Mouse (Mus musculus): ENCODE data around the gene Aifm3. TPM values are rescaled to one million over a fixed set of nuclear protein-coding genes. Genes with fewer than 3 reads are reported as not detected.
A peak's percentile ranks its signal among the peaks of the same experiment; 100 is the strongest.

Gene Aifm3
- polyA plus RNA-seq, 1 experiment from 2014 or later = 1.8 TPM

GRCm38 (mm10) chr16:17508546-17509239 lies 19.3 kb downstream of the Aifm3 start, which contains the start of gene Lztr1:
Lztr1 (plus strand) TSS chr16:17508688.
- peak within 1 kb of the TSS; percentile 97 for H3K27ac ChIP-seq
- H3K9ac ChIP-seq = peak within 1 kb of the TSS; percentile 90
- WGBS = under 1% methylated on average over 50 of the region's 50 CpGs
- peak; percentile 97 for ATAC-seq (replicated peaks; ENCODE audit: low FRiP score)
- peak within 1 kb of the TSS; percentile 71 for H3K4me2 ChIP-seq
- H3K4me3 ChIP-seq (replicated peaks) = peak within 1 kb of the TSS; percentile 83
- H3K9me3 ChIP-seq (replicated peaks) = no peaks in the 10 kb centered on the region
- peaks cover 29% of the 10 kb centered on the region for H3K36me3 ChIP-seq
- H3K27me3 ChIP-seq = no peaks in the 10 kb centered on the region; the same call in 1 of the 2 replicates
- peaks cover 21% of the 10 kb centered on the region for H3K4me1 ChIP-seq

- no peaks in the 10 kb centered on the region for H3K27me3 ChIP-seq
- peaks cover 21% of the 10 kb centered on the region for H3K4me1 ChIP-seq
- H3K36me3 ChIP-seq = peaks cover 35% of the 10 kb centered on the region
- WGBS = 10% methylated on average over 9 of the region's 9 CpGs
- peak overlapping the region; percentile 90 for H3K9ac ChIP-seq
- H3K27ac ChIP-seq = peak overlapping the region; percentile 97
- H3K9me3 ChIP-seq (replicated peaks) = no peaks in the 10 kb centered on the region
- peak overlapping the region; percentile 83 for H3K4me3 ChIP-seq (replicated peaks)
- ATAC-seq (replicated peaks; ENCODE audit: low FRiP score) = no peak; the same call in 1 of the 2 replicates
- H3K4me2 ChIP-seq = peak overlapping the region; percentile 71
These were observed 19.8 kb downstream of the Aifm3 start for GRCm38 (mm10) chr16:17509240-17509597.

GRCm38 (mm10) chr16:17510143-17510542 lies 20.7 kb downstream of the Aifm3 start:
- ATAC-seq (replicated peaks; ENCODE audit: low FRiP score) = no peak
- 95% methylated on average over 2 of the region's 2 CpGs for WGBS
- 0 out of 2 replicates have a peak overlapping the region, but pooled peaks have one; percentile 1 for H3K4me3 ChIP-seq (replicated peaks)
- H3K9ac ChIP-seq = no peak overlapping the region
- no peak overlapping the region for H3K27ac ChIP-seq
- H3K4me1 ChIP-seq = peaks cover 21% of the 10 kb centered on the region
- H3K36me3 ChIP-seq = peaks cover 43% of the 10 kb centered on the region
- H3K4me2 ChIP-seq = peak overlapping the region; percentile 71
- H3K27me3 ChIP-seq = no peaks in the 10 kb centered on the region
- no peaks in the 10 kb centered on the region for H3K9me3 ChIP-seq (replicated peaks)

GRCm38 (mm10) chr16:17510686-17511085 lies 21.3 kb downstream of the Aifm3 start:
- Histone ChIP-seq H3K4me3 (replicated peaks) (0 out of 2 replicates have a peak overlapping the region, but pooled peaks have one; percentile 1), H3K4me2 (no peak overlapping the region; the same call in 1 of the 2 replicates), H3K9ac (no peak overlapping the region), H3K4me1 (peaks cover 21% of the 10 kb centered on the region), H3K27me3 (no peaks in the 10 kb centered on the region), H3K9me3 (replicated peaks) (no peaks in the 10 kb centered on the region), H3K36me3 (peaks cover 49% of the 10 kb centered on the region), H3K27ac (no peak overlapping the region)
- no peak for ATAC-seq (replicated peaks; ENCODE audit: low FRiP score)
- 67% methylated on average over 2 of the region's 2 CpGs for WGBS

GRCm38 (mm10) chr16:17511431-17511830 lies 22.0 kb downstream of the Aifm3 start:
- Histone ChIP-seq H3K27me3 (no peaks in the 10 kb centered on the region), H3K4me2 (no peak overlapping the region), H3K36me3 (peaks cover 56% of the 10 kb centered on the region), H3K4me3 (replicated peaks) (no peak overlapping the region), H3K27ac (no peak overlapping the region), H3K4me1 (peaks cover 21% of the 10 kb centered on the region), H3K9ac (no peak overlapping the region), H3K9me3 (replicated peaks) (no peaks in the 10 kb centered on the region)
- WGBS = 91% methylated on average over 4 of the region's 4 CpGs
- ATAC-seq (replicated peaks; ENCODE audit: low FRiP score) = no peak

GRCm38 (mm10) chr16:17518910-17519309 lies 29.5 kb downstream of the Aifm3 start:
- ATAC-seq (replicated peaks; ENCODE audit: low FRiP score) = no peak
- 86% methylated on average over 2 of the region's 2 CpGs for WGBS

GRCm38 (mm10) chr16:17524156-17524555 lies 34.7 kb downstream of the Aifm3 start:
- no peak overlapping the region for H3K4me3 ChIP-seq (replicated peaks)
- peaks cover 5% of the 10 kb centered on the region; the same call in 1 of the 2 replicates for H3K4me1 ChIP-seq
- H3K27me3 ChIP-seq = no peaks in the 10 kb centered on the region
- H3K36me3 ChIP-seq = peaks cover 98% of the 10 kb centered on the region
- no peak for ATAC-seq (replicated peaks; ENCODE audit: low FRiP score)
- no peaks in the 10 kb centered on the region for H3K9me3 ChIP-seq (replicated peaks)
- no peak overlapping the region for H3K27ac ChIP-seq
- WGBS = 89% methylated on average over 11 of the region's 11 CpGs
- no peak overlapping the region for H3K9ac ChIP-seq
- H3K4me2 ChIP-seq = no peak overlapping the region

More at GRCm38 (mm10) chr16:17518910-17519309, 29.5 kb downstream of the Aifm3 start:
- H3K9me3 ChIP-seq (replicated peaks) = no peaks in the 10 kb centered on the region
- H3K9ac ChIP-seq = no peak overlapping the region
- H3K27ac ChIP-seq = no peak overlapping the region
- peaks cover 96% of the 10 kb centered on the region for H3K36me3 ChIP-seq
- H3K27me3 ChIP-seq = no peaks in the 10 kb centered on the region
- H3K4me2 ChIP-seq = no peak overlapping the region
- no peaks in the 10 kb centered on the region for H3K4me1 ChIP-seq
- H3K4me3 ChIP-seq (replicated peaks) = no peak overlapping the region

GRCm38 (mm10) chr16:17525524-17525923 lies 36.1 kb downstream of the Aifm3 start:
- H3K4me1 ChIP-seq = peaks cover 15% of the 10 kb centered on the region
- WGBS = 83% methylated on average over 3 of the region's 3 CpGs
- peaks cover 89% of the 10 kb centered on the region for H3K36me3 ChIP-seq
- H3K4me2 ChIP-seq = no peak overlapping the region
- H3K9me3 ChIP-seq (replicated peaks) = no peaks in the 10 kb centered on the region
- H3K27ac ChIP-seq = peak overlapping the region; percentile 54; the same call in 1 of the 2 replicates
- no peak for ATAC-seq (replicated peaks; ENCODE audit: low FRiP score)
- no peaks in the 10 kb centered on the region for H3K27me3 ChIP-seq
- H3K4me3 ChIP-seq (replicated peaks) = no peak overlapping the region
- H3K9ac ChIP-seq = no peak overlapping the region

- WGBS = 91% methylated on average over 6 of the region's 6 CpGs
These were observed 36.8 kb downstream of the Aifm3 start for GRCm38 (mm10) chr16:17526223-17526622.

GRCm38 (mm10) chr16:17527606-17528005 lies 38.2 kb downstream of the Aifm3 start:
- peaks cover 25% of the 10 kb centered on the region for H3K4me1 ChIP-seq
- no peaks in the 10 kb centered on the region for H3K9me3 ChIP-seq (replicated peaks)
- H3K36me3 ChIP-seq = peaks cover 68% of the 10 kb centered on the region
- H3K9ac ChIP-seq = no peak overlapping the region
- H3K27me3 ChIP-seq = no peaks in the 10 kb centered on the region
- ATAC-seq (replicated peaks; ENCODE audit: low FRiP score) = no peak
- H3K4me3 ChIP-seq (replicated peaks) = no peak overlapping the region
- H3K27ac ChIP-seq = no peak overlapping the region
- no peak overlapping the region for H3K4me2 ChIP-seq

More at GRCm38 (mm10) chr16:17526223-17526622, 36.8 kb downstream of the Aifm3 start:
- no peaks in the 10 kb centered on the region for H3K9me3 ChIP-seq (replicated peaks)
- no peak overlapping the region for H3K4me3 ChIP-seq (replicated peaks)
- ATAC-seq (replicated peaks; ENCODE audit: low FRiP score) = no peak
- no peaks in the 10 kb centered on the region for H3K27me3 ChIP-seq
- H3K27ac ChIP-seq = peak overlapping the region; percentile 54
- H3K36me3 ChIP-seq = peaks cover 82% of the 10 kb centered on the region
- no peak overlapping the region for H3K9ac ChIP-seq
- H3K4me2 ChIP-seq = no peak overlapping the region
- H3K4me1 ChIP-seq = peaks cover 16% of the 10 kb centered on the region

- Histone ChIP-seq H3K9ac (no peak overlapping the region), H3K36me3 (peaks cover 62% of the 10 kb centered on the region)
- whole genome bisulfite sequencing = 88% methylated on average over 13 of the region's 13 CpGs
These were observed 38.9 kb downstream of the Aifm3 start for GRCm38 (mm10) chr16:17528276-17528675.

GRCm38 (mm10) chr16:17529981-17530586 lies 40.7 kb downstream of the Aifm3 start:
- Histone ChIP-seq H3K4me1 (peaks cover 25% of the 10 kb centered on the region), H3K27me3 (no peaks in the 10 kb centered on the region), H3K4me3 (replicated peaks) (peak overlapping the region; percentile 79), H3K9me3 (replicated peaks) (no peaks in the 10 kb centered on the region), H3K4me2 (peak overlapping the region; percentile 79), H3K36me3 (peaks cover 46% of the 10 kb centered on the region), H3K27ac (peak overlapping the region; percentile 98), H3K9ac (peak overlapping the region; percentile 78)
- 0 out of 2 replicates have a peak, but pooled peaks have one; percentile 2 for ATAC-seq (replicated peaks; ENCODE audit: low FRiP score)
- 13% methylated on average over 17 of the region's 17 CpGs for WGBS

More at GRCm38 (mm10) chr16:17528276-17528675, 38.9 kb downstream of the Aifm3 start:
- no peak for ATAC-seq (replicated peaks; ENCODE audit: low FRiP score)
- Histone ChIP-seq H3K9me3 (replicated peaks) (no peaks in the 10 kb centered on the region), H3K4me2 (no peak overlapping the region), H3K27ac (no peak overlapping the region), H3K27me3 (no peaks in the 10 kb centered on the region), H3K4me3 (replicated peaks) (no peak overlapping the region), H3K4me1 (peaks cover 25% of the 10 kb centered on the region)
